Mouse (Mus musculus) monocyte, adult 59 days (primary cell): ENCODE measurements around the gene Cep104. TPM values are rescaled to one million over a fixed set of nuclear protein-coding genes. Genes with fewer than 3 reads are reported as not detected.

Experiments used
- total RNA-seq, 2 experiments: library from RNA; stranded (reverse); gene quantifications; one replicate each; pipeline ENCODE4 v1.2.4; 2023

The Cep104 gene
- 10 to 100 TPM in 1 of 2 experiments, 1 to 10 TPM in 1; 9.6 to 13.9 TPM for total RNA-seq

GRCm38 (mm10) chr4:153974431-153975291 is at the start of gene Cep104, which contains the start of gene Dffb:
Gene Cep104 (plus strand): TSS chr4:153975194.
Gene Dffb (minus strand): TSS chr4:153975126.

DNA sequence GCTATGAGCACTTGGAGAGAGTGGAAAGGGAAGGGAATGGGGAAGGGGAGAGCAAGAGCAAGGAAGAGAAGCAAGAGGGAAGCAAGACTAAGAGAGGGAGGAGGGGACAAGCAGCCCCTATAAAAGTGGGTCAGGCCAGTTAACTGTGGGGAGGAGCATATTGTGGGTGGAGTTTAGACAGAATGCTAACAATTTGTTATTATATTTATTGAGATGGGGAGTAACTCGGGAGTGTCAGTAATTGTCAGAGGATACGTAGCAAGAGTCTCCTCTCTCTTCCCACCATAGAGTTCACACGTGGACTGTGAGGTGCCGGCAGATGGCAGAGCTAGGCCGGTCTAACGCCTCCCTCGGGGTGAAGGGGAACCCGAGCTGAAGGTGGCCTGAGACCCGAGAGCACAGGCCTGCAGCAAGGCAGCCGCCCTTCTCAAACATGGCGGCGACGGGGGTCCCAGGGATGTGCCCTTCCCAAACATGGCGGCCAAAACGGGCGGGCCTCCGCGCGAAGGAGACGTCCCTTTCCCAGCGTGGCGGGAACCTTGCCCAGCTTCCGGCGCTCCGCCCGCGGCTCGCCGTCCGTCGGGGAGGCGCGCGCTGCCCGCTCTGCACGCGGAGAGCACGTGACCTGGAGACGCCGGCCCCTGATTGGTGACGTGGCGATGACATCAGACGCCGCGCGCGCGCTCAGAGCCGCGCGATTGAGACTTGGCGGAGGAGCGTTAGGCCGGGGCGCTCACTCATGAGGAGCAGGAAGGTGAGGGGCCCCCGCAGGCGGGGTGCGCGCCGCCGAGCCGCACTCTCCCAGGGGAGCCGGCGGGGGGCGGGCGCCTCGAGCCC is 18.2 kb upstream of the Cep104 start, which contains the start of gene A430005L14Rik:
Gene A430005L14Rik, plus strand, starts transcription at position 669 of the 837 bp plus-strand sequence.

GRCm38 (mm10) chr4:154011646-154012089 is 36.7 kb downstream of the Cep104 start, which contains the start of gene Lrrc47:
Gene Lrrc47 (plus strand): TSS chr4:154011731.

DNA sequence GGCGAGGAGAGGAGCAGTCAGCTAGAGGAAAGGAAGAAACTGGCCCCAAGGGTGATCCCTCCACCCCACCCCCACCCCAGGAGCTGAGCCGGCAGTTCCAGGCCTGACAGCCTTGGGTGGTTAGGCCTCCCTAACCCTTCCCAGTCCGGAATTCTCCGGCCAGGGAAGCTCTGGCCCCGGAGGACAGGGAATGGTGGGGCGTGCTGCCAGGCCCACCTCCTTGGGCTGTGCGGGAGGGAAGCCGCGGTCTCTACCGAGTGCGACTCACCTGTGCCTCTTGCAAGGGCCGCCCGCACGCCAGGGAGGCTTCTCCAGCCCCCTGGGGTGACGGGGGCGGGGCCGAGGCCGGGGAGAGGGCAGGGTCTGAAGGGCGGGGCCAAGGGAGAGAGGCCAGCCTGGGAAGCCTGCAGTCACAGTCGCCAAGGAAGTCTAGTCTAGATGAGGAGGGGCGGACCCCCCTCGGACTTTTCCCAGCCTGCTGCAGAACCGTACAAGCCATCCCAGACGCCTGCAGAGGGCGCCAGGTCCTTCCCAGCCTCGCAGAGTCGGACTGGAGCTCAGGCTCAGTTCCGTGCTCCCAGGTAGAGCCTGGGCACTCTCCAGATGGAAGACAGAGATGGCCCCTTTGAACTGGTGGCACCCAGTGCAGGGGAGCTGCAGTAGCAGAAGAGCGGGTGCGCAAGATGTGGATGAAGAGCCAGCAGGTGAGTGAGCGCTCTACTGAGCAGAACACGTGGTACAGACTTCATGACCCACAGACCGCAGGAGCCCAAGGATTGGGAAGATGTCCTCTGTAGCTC is 50.8 kb downstream of the Cep104 start, which contains the start of gene Smim1:
Gene Smim1, minus strand, starts transcription at position 590 of the 800 bp plus-strand sequence.

GRCm38 (mm10) chr4:154042577-154042976 is 67.6 kb downstream of the Cep104 start, which contains the start of gene Ccdc27:
Gene Ccdc27 (minus strand): TSS chr4:154042677.

Other genes starting within 250 kb of the Cep104 start
- gene A430005L14Rik, start 18.0 kb upstream of the Cep104 start, total RNA-seq = 10 to 100 TPM; 21.3 to 28.9 TPM
- 10 to 100 TPM; 10.6 to 15.3 TPM for gene Dffb, start 68 bp upstream of the Cep104 start, total RNA-seq
- 10 to 100 TPM; 43.1 to 53.3 TPM for gene Lrrc47, start 36.5 kb downstream of the Cep104 start, total RNA-seq
- gene Smim1, start 51.0 kb downstream of the Cep104 start, total RNA-seq = not detected
- not detected for gene Ccdc27, start 67.5 kb downstream of the Cep104 start, total RNA-seq
- not detected for gene Trp73, start 165.0 kb downstream of the Cep104 start, total RNA-seq
- 10 to 100 TPM; 12.1 to 17.8 TPM for gene Wrap73, start 167.2 kb downstream of the Cep104 start, total RNA-seq
- gene Tprgl, start 185.5 kb downstream of the Cep104 start, total RNA-seq = 100 to 1,000 TPM; 118 to 119 TPM
- gene Megf6, start 195.5 kb downstream of the Cep104 start, total RNA-seq = under 1 TPM; 0.39 to 0.50 TPM